Mouse (Mus musculus) G1E-ER4 (cell line): ENCODE results near the gene Fam118a. TPM values are rescaled to one million over a fixed set of nuclear protein-coding genes. Genes with fewer than 3 reads are reported as not detected.
"Not testable (repeated sequence)": the region's sequence is repeated elsewhere in the genome, so short reads cannot be mapped to it uniquely, and the experiment has no call there.

ENCODE experiments used
- GATA1 ChIP-seq: IDR thresholded peaks from one replicate; pipeline ENCODE4 v1.8.0; 2012; ENCODE audit warnings: low read length, inconsistent platforms
- polyA plus RNA-seq: library from polyadenylated mRNA; stranded (reverse); fragments of >175 nt; gene quantifications from 2 replicates; pipeline ENCODE4 v1.2.3, GENCODE M21; 2012

The Fam118a gene
- 4.6 and 4.8 TPM in 2 replicates for polyA plus RNA-seq

DNA sequence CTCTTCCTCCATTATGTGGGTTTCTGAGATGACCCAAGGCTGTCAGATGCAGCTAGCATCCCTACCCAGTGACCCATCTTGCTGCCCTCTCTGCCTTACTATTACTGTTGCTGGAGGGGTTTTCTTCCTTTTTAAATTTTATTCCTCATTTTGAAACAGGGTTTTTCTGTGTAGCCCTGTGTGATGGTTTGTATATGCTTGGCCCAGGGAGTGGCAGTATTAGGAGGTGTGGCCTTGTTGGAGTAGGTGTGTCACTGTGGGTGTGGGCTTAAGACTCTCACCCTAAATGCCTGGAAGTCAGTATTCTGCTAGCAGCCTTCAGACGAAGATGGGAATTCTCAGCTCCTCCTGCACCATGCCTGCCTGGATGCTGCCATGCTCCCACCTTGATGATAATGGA lies at the start of gene Fam118a:
TSS of gene Fam118a (plus strand) at position 301 of the 400 bp plus-strand sequence.
- TF ChIP-seq GATA1, result not testable (repeated sequence)

DNA sequence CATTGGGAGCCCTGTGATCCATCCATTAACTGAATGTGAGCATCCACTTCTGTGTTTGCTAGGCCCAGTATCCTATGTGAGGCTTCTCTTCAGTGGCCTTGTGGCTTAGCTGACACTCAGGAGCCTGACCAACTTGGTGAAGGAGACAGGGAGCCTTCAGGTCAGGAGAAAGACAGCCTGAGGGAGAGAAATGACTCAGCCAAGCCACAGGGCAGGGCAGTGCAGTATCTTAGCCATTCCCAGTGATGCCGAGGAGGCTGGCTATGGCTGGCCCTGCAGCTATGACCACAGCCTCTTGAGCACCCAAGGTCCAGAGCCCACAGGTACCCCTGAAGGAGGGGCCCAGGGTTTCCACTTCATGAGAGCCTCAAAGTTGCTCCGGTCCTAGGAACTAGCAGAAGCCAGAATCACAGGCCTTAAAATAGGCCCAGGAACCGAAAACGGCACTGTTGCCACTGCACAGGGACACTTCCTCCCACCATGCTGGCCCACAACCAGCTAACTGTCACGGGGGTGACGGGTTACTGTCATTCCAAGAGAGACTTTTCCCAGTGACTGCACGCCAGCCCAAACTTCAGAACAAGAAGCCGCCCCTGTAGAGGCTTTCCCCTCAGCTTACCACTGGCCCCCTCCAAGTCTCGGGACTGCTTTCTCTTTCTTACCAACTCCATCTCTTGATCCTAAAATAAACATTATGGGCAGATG lies 47.0 kb upstream of the Fam118a start:
- TF ChIP-seq GATA1, result no peak

DNA sequence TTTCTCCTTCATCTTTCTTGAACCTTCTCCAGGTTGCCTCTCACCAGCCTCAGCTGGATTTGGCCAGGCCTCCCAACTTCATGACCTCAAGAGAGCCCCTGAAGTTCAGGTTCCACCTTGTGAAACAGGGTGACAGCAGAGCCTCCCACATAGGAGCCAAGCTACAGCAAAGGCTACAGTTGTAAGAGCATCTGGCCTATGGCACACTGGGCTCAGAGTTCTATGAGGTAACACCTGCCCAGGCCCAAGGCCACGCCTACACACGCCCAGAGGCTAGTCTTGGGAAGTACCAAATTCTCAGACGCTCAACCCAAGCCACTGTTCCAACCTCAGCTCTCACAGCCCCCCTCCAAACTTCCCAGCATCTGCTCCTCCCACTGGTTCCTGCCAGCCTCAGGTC lies 45.9 kb upstream of the Fam118a start:
- TF ChIP-seq GATA1, result no peak

DNA sequence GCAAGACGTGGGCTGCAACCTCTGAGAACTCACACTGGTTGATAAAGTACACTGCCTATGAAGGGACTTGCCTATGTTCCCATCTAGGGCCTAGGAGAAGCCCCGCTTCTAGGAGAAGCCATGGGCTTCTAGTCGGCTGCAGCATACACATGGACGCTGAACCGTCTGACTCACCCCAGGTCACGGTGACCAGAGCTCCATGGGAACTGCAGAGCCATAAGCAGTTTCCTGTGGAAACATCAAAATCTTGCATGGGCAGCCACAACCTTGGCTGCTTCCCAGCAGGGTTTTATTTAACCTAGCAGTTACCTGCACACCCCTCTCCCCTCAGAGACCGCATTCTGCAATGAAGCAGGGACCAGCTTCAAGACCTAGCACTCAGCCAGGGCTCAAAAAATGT lies 45.0 kb upstream of the Fam118a start:
- TF ChIP-seq GATA1, result no peak

DNA sequence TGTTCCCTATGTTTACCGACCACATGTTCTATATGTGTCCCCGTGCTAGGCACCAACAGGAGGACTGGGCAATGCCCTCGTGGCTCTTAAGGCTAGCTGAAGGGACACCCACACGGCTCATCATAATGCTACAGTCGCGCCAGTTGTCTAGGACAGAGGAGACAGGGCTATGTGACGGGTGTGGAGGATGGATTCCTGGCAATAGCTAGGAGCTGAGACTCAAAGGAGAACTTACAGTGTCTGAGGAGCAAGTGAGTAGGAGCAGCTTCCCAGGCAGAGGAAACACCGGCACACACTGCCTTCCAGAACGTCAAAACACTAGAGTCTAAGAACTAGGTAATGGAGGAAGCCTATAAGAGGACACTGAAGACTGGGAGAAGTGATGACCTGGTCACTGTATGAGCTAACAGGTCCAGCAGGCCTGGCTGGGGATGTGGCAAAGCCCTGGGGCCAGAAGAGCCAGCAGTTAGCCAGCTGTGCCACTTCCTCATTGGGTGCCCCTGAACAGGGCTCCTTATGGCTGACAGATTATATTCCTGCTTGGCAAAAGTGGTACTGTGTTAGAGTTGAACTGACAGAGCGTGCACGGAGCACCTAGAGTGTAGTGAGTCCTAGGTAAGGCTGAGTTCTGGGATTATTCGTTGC lies 43.1 kb upstream of the Fam118a start:
- TF ChIP-seq GATA1, result no peak

DNA sequence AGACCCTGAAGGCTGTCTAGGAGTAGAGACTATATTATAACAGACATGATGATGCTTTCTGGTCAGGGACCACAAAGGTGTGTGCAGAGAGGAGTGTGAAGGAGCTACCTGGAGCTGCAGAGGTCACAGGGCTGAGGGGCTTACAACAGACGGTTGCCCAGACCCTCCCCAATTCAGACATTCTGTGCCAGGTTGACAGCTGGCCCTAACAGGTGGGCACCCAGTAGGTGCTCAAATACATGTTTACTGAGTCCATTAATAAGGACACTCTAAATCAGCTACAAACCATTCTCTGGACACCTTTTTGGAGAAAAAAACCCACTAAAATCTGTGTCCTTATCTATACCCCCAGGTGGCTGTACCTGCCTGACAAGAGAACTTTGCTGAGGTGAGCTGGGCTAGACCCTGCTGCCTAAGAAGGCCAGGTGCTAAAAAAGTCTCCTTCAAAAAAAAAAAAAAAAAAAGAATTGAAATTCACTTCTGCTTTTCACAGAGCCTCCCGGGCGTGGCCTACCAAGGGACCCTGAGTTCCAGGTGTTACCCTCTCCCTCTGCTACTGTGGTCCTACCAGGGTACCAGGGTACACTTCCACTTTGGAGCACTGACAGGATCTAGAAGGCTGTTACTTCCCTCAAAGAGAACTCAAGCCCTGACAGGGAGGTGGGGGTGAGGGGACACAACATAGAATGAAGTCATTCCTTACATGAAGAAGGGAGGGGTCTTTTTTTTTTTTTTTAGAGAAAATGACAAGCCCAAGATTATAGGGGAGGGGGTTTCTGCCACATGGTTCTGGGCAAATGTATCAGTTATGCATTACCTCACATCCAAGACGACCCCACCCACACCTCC lies 42.4 kb upstream of the Fam118a start:
- TF ChIP-seq GATA1, result no peak

DNA sequence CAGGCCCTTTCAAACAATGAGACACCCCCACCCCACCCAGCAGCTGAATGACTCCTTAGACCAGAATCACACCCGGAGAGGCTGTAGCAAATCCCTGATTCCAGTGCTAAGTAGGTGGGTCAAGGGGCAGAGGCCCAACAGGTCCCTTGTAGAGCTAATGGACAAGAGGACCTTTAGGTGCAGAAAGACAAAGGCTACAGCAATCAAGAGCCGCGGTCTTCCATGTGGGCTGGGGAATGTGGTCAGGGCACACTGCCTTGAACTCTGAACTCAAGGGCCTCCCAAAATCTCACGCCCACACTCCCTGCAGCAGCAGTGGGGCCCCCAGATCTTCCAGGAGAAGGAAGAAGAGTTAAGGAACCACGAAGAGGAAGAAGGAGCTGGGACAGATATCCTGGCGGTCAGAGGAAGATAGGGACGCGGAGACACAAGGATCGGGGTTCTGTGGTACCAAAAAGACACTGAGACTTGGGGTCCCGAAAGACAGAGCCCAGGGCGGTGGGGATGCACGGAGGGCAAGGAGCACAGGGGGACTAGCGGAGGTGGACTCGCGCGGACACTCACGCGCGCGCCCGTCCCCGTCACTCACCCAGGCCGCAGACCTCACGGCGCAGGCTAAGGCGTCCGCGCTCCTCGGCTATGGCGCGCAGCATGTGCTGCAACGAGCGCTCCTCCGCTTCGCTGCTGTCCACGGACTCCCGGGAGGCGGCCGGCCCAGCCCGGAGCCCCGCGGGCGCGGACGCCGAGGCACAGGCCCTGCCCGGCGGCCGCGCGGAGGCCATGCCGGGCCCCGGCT lies 41.5 kb upstream of the Fam118a start:
- no peak for TF ChIP-seq GATA1

DNA sequence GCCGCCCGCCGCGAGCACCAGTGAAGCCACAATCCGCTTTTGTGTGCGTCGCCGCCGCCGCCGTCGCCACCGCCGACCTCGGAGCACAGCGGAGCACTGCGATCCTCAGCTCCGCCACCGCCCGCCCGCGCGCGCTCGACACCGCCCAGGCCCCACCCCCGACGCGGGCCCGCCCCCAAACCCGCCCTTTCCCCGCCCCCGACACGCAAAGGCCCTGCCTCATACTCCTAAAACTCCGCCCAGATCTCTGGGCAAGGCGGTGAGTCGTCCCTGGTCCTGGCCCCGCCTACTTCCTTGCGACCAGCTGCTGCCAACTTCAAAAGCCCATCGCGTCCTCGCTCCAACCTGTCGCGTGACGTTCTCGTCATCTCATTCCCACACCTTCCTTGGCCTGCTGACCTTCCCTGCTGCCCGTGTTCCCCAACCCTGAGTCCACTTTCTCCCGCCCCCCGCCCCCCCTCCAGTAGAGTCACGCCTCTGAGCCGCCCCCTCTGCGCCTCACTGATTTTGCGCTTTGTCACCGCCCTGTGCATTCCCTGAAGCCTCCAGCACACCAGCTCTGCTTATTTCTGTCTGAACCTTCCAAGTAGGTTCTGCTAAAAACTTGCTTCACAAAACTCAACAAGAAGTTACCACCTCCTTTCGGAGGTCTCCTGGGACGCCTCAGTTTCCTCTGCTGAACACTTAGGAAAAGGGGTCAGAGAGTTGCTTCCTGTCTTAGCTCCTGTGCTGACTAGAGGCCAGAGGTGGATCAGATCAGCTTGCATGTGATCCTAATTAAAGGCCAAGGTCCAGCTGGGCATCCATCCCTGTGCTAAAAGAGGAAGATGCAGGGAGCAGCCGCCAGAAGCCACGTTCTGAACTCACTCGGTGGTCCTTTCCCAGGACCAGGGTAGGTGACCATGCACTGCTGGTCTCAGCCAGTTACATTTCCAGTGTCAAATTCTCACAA lies 40.6 kb upstream of the Fam118a start, which contains the start of gene 5031439G07Rik:
TSS of gene 5031439G07Rik (minus strand) at position 678 of the 952 bp plus-strand sequence.
- TF ChIP-seq GATA1, result no peak

DNA sequence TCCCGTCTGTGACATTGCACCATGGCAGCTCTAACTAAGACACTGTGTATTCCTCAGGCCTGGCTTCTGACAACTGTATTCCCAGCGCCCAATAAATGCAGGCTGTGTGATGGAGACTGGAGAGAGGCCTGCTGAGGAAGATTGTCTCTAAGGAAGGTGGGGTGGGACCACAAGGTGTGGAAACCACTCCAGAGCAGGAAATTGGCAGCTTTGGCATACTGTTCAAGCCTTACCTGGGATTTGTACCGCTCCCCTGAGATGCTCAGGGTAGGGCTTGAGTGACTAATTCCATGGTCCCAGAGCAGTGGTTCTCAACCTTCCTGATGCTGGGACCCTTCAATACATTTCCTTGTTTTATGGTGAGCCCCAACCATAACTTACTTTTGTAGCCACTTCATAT lies 39.6 kb upstream of the Fam118a start:
- TF ChIP-seq GATA1, result no peak

DNA sequence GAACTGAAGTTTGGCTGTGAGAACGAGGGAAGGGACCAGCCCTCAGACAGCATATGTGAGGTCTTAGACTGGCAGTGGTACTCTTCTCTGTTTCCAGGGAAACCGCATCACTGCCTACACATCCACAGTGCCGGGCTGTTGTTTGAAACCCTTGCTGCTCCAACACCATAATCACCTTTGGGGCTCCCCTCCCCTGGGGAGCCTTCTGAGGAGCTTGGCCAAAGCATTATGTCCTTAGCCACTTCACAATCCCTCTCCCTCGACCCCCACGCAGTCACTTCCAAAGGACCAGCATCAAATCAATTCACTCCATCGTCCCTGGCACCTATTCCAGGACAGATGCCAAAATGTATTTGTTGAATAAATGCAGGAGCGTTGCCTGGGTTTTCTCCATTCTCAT lies 39.0 kb upstream of the Fam118a start:
- TF ChIP-seq GATA1, result no peak

DNA sequence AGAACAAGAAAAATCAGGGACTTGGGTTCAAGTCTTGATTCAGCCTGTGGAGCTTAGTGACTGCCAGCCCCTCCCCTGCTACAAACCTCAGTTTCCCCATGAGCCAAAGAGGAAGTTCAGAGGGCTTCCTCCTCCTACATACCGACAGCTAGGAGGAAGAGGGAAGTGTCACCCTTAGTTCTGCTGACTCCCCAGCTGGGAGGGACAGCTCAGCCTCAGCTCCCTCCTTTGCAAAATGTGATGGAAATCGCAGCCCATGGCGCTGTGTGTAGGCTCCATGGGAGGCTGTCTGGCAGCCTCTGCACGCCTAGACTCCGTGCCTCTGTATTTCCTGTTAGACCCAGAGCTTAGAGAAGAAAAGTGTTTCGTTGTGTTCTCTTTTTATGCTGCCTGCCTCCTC lies 34.2 kb upstream of the Fam118a start:
- no peak for TF ChIP-seq GATA1

DNA sequence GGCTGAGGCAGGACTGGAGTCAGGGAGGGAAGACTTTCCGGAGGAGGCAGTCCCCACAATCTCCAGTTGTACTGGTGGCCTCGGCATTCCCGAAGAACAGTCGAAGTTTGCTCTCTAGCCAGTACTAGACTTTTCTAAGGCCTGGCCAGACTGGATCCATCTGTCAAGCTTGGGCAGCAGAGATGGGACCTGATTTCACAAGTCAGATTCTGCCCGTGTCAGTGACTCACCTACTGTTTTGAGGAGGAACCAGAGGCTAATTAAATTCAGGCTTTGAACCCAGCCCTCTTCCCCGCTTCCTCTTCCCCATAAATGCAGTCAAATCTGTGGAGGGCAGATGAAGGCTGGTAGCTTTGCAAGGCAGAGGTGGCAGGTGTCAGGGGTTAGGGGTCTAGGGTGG lies 33.7 kb upstream of the Fam118a start:
- TF ChIP-seq GATA1, result no peak

DNA sequence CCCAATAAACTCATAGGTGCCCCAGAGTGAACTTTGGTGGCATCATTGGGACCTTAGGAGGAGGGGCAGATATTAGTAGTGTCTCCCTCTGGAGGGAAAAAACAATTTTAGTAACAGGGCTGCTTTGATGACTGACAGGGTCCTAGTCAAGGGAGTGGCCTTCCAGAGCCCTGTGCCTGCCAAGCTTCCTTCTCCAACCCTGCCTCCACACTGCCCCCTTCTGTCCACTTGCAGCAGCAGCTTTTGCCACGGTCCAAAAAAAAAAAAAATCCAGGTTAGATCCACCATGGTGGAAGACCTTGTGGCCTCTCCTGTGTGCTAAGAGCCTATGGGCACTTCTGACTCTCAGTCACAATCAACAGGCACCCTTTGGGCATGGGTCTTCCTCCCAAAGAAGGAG lies 32.8 kb upstream of the Fam118a start:
- TF ChIP-seq GATA1, result no peak

DNA sequence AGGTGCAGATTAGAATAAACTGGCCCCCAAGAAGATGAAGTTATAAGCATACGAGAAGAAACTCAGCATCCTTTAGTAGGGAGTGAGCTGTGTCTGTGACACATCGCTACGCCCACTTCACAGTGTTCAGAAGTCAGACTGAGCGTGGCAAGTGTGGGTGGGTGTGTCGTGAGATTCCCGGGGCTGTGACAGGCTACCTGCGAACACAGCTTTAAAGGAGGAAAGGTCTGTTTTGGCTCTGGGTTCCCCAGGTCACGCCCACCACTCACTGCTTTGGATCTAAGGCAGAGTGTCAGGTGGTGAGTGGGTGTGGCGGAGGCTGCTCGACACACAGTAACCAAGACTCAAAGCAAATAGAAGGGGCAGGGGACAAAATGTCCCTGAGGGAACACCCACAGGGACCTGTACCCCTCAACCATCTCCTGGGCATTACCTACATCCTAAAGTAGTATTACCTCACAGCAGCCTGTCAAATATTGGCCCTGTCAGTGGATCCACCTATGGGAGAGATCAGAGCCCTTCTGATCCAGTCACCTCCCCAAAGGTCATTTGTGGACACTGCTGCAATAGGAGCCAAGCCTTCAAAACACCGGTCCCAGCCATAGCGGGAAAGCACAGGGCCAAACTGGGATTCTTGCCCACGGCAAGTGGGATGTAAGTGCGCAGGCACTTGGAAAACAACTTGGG lies 30.8 kb upstream of the Fam118a start:
- TF ChIP-seq GATA1, result no peak
